Comparison of ENCODE assay signal across 7 mouse cellular contexts in genomic region chr3:37204556-37204955, GRCm38 (mm10). TPM values are rescaled to one million over a fixed set of nuclear protein-coding genes. Genes with fewer than 3 reads are reported as not detected.
DNase-seq lines count a peak whose midpoint lies in the region; ATAC-seq and TF ChIP-seq lines count a peak whose summit lies in the region.

No protein-coding gene starts in this region.

- no peak for TF ChIP-seq EP300 in liver, embryonic 14.5 days (IDR thresholded peaks at IDR 0.05; ENCODE audit: low read depth)

- H3K4me2 ChIP-seq in forebrain, embryonic 16.5 days (ENCODE audit: low read length), result peak overlapping the region; percentile 82
- H3K4me2 ChIP-seq in liver, embryonic 14.5 days (ENCODE audit: low read depth), result peak overlapping the region; percentile 78
- H3K4me2 ChIP-seq in neural tube, embryonic 13.5 days, result peak overlapping the region; percentile 91

- H3K4me1 ChIP-seq in bone marrow macrophage, adult 2 months (ENCODE audit: control insufficient read depth, insufficient read depth, low read length), result peaks cover 24% of the 10 kb centered on the region
- H3K4me1 ChIP-seq in forebrain, embryonic 16.5 days (replicated peaks; ENCODE audit: control insufficient read depth, insufficient read depth, low read length), result 0 out of 2 replicates have a peak, but pooled peaks cover 2% of the 10 kb centered on the region
- H3K4me1 ChIP-seq in liver, embryonic 14.5 days (replicated peaks; ENCODE audit: control insufficient read depth in 2 of 2, insufficient read depth in 2 of 2, low read length in 1 of 2), result peaks cover 0 to 7% of the 10 kb centered on the region in 2 experiments; a peak in 2 of 4 replicates
- H3K4me1 ChIP-seq in neural tube, embryonic 13.5 days (replicated peaks), result no peaks in the 10 kb centered on the region

- H3K27ac ChIP-seq in bone marrow macrophage, adult 2 months (ENCODE audit: insufficient read depth, low read depth, low read length), result peak overlapping the region; percentile 61
- H3K27ac ChIP-seq in forebrain, embryonic 16.5 days (ENCODE audit: low read length), result no peak overlapping the region
- H3K27ac ChIP-seq in liver, embryonic 14.5 days, result no peak overlapping the region
- H3K27ac ChIP-seq in neural tube, embryonic 13.5 days (replicated peaks), result no peak overlapping the region

- peak overlapping the region; percentile 66 for H3K9ac ChIP-seq in forebrain, embryonic 16.5 days (replicated peaks; ENCODE audit: low read depth, low read length)
- H3K9ac ChIP-seq in liver, embryonic 14.5 days (replicated peaks), result peak overlapping the region; percentile 59
- H3K9ac ChIP-seq in neural tube, embryonic 13.5 days, result peak overlapping the region; percentile 77; the same call in 1 of the 2 replicates

- no peaks in the 10 kb centered on the region for H3K27me3 ChIP-seq in forebrain, embryonic 16.5 days (replicated peaks; ENCODE audit: control insufficient read depth, insufficient read depth, low read length)
- no peaks in the 10 kb centered on the region for H3K27me3 ChIP-seq in liver, embryonic 14.5 days (ENCODE audit: control insufficient read depth, insufficient read depth, low read length)
- no peaks in the 10 kb centered on the region for H3K27me3 ChIP-seq in neural tube, embryonic 13.5 days

- peak overlapping the region; percentile 54 for H3K4me3 ChIP-seq in bone marrow macrophage, adult 2 months (ENCODE audit: insufficient read depth, low read length)
- peak overlapping the region; percentile 47 for H3K4me3 ChIP-seq in forebrain, embryonic 16.5 days (replicated peaks; ENCODE audit: low read length)
- peak overlapping the region; percentile 58 to 69 for H3K4me3 ChIP-seq in liver, embryonic 14.5 days (ENCODE audit: insufficient read depth in 1 of 2, low read depth in 2 of 2, low read length in 2 of 2)
- peak overlapping the region; percentile 50 for H3K4me3 ChIP-seq in neural tube, embryonic 13.5 days

- no peak for TF ChIP-seq POLR2A in bone marrow macrophage, adult 2 months (IDR thresholded peaks at IDR 0.05; ENCODE audit: borderline replicate concordance, low read depth, low read length)

- H3K36me3 ChIP-seq in forebrain, embryonic 16.5 days (ENCODE audit: control insufficient read depth, insufficient read depth), result no peaks in the 10 kb centered on the region
- H3K36me3 ChIP-seq in liver, embryonic 14.5 days (replicated peaks; ENCODE audit: control insufficient read depth, insufficient read depth, low read depth), result no peaks in the 10 kb centered on the region
- no peaks in the 10 kb centered on the region for H3K36me3 ChIP-seq in neural tube, embryonic 13.5 days

- DNase-seq in urinary bladder, postnatal 14 days (ENCODE audit: low spot score), result peak; percentile 42
- no peak for DNase-seq in urinary bladder, adult 18-20 months (ENCODE audit: low spot score in 2 of 2)
- peak; percentile 18 for DNase-seq in hindlimb bud, embryonic 11.5 days (ENCODE audit: extremely low spot score, low read depth, low spot score)
- no peak for DNase-seq in liver, embryonic 14.5 days (ENCODE audit: low read depth in 3 of 3, low spot score in 3 of 3)

- TF ChIP-seq CTCF in bone marrow macrophage, adult 2 months (IDR thresholded peaks at IDR 0.05; ENCODE audit: low read depth, low read length), result no peak
- TF ChIP-seq CTCF in liver, embryonic 14.5 days (IDR thresholded peaks at IDR 0.05; ENCODE audit: low read depth), result peak; percentile 66

- WGBS in forebrain, embryonic 16.5 days, result 21% methylated on average over 6 of the region's 6 CpGs
- WGBS in liver, embryonic 14.5 days (ENCODE audit: insufficient replicate concordance), result 21% methylated on average over 6 of the region's 6 CpGs
- 22% methylated on average over 6 of the region's 6 CpGs for WGBS in neural tube, embryonic 13.5 days

- H3K9me3 ChIP-seq in forebrain, embryonic 16.5 days (ENCODE audit: control insufficient read depth, low read length), result no peaks in the 10 kb centered on the region
- no peaks in the 10 kb centered on the region for H3K9me3 ChIP-seq in liver, embryonic 14.5 days (ENCODE audit: control insufficient read depth, low read length)
- H3K9me3 ChIP-seq in neural tube, embryonic 13.5 days, result no peaks in the 10 kb centered on the region

- ATAC-seq in forebrain, embryonic 16.5 days, result peak; percentile 62
- ATAC-seq in liver, embryonic 14.5 days (ENCODE audit: insufficient read depth), result no peak
- ATAC-seq in neural tube, embryonic 13.5 days (ENCODE audit: low read depth), result no peak

RNA-seq across cellular contexts. Expression of gene Il21, which starts 27.9 kb away (rescaled TPM):
- polyA plus RNA-seq in bone marrow macrophage, adult 2 months (2012; ENCODE audit: insufficient read depth, insufficient read length, missing spikeins), result not detected in 2 replicates
- not detected in 2 replicates for polyA plus RNA-seq in forebrain, embryonic 16.5 days (2015; fragmentation: Nextera tagmentation; extraction: Ambion mirVana)
- not detected in 2 replicates for polyA plus RNA-seq in liver, embryonic 14.5 days (2012; rRNA removed)
- polyA plus RNA-seq in liver, embryonic 14.5 days (2014; fragmentation: Nextera tagmentation; extraction: Ambion mirVana), result not detected in 2 replicates
- polyA plus RNA-seq in neural tube, embryonic 13.5 days (2015; fragmentation: Nextera tagmentation; extraction: Ambion mirVana), result not detected in 2 replicates

Comparison
In these comparisons a context has a peak if more than half of its experiments do, and no peak if none do; other contexts are left out.
1. DNase-seq: peak in urinary bladder, postnatal 14 days (single experiment) and hindlimb bud, embryonic 11.5 days (single experiment); none in urinary bladder, adult 18-20 months (0 of 2) and liver, embryonic 14.5 days (0 of 3).
2. Peak in every context shown above with its lines, with median percentiles within 50 percentile points of each other: H3K4me3 ChIP-seq, H3K4me2 ChIP-seq and H3K9ac ChIP-seq.